Mouse (Mus musculus): ENCODE results near the gene Bnip2. TPM values are rescaled to one million over a fixed set of nuclear protein-coding genes. Genes with fewer than 3 reads are reported as not detected.

Bnip2 gene
- 31.2 and 32.5 TPM in 2 replicates for polyA plus RNA-seq (2012; rRNA removed)

- no peak for DNase-seq (ENCODE audit: low read depth)
Observed at GRCm38 (mm10) chr9:69989303-69990121, at the start of gene Bnip2. Gene Bnip2, plus strand, starts transcription at chr9:69989466.

- no peak for DNase-seq (ENCODE audit: low read depth)
Observed at GRCm38 (mm10) chr9:69940839-69941490, 48.3 kb upstream of the Bnip2 start.

- DNase-seq (ENCODE audit: low read depth), result no peak
Observed at GRCm38 (mm10) chr9:69941556-69941955, 47.7 kb upstream of the Bnip2 start.

- DNase-seq (ENCODE audit: low read depth), result no peak
Observed at GRCm38 (mm10) chr9:69948964-69949363, 40.3 kb upstream of the Bnip2 start.

- DNase-seq (ENCODE audit: low read depth), result no peak
Observed at GRCm38 (mm10) chr9:69949641-69950040, 39.6 kb upstream of the Bnip2 start.

- DNase-seq (ENCODE audit: low read depth), result no peak
Observed at GRCm38 (mm10) chr9:69961007-69961406, 28.3 kb upstream of the Bnip2 start.

- no peak for DNase-seq (ENCODE audit: low read depth)
Observed at GRCm38 (mm10) chr9:69964370-69964769, 24.9 kb upstream of the Bnip2 start.

GRCm38 (mm10) chr9:69985526-69985925, 3.7 kb upstream of the Bnip2 start:
- no peak for DNase-seq (ENCODE audit: low read depth)

- no peak for DNase-seq (ENCODE audit: low read depth)
Observed at GRCm38 (mm10) chr9:69986063-69986462, 3.2 kb upstream of the Bnip2 start.

- DNase-seq (ENCODE audit: low read depth), result no peak
Observed at GRCm38 (mm10) chr9:69986571-69986970, 2.7 kb upstream of the Bnip2 start.

- no peak for DNase-seq (ENCODE audit: low read depth)
Observed at GRCm38 (mm10) chr9:69987579-69987978, 1.7 kb upstream of the Bnip2 start.

- no peak for DNase-seq (ENCODE audit: low read depth)
Observed at GRCm38 (mm10) chr9:69988706-69989302, 462 bp upstream of the Bnip2 start.

GRCm38 (mm10) chr9:69990346-69990745, 1.1 kb downstream of the Bnip2 start:
- DNase-seq (ENCODE audit: low read depth), result no peak

- DNase-seq (ENCODE audit: low read depth), result no peak
Observed at GRCm38 (mm10) chr9:69992841-69993277, 3.6 kb downstream of the Bnip2 start.

GRCm38 (mm10) chr9:69993479-69993878, 4.2 kb downstream of the Bnip2 start:
- no peak for DNase-seq (ENCODE audit: low read depth)

- DNase-seq (ENCODE audit: low read depth), result no peak
Observed at GRCm38 (mm10) chr9:69994547-69994946, 5.3 kb downstream of the Bnip2 start.

GRCm38 (mm10) chr9:69999318-69999717, 10.1 kb downstream of the Bnip2 start:
- DNase-seq (ENCODE audit: low read depth), result no peak

- no peak for DNase-seq (ENCODE audit: low read depth)
Observed at GRCm38 (mm10) chr9:70003516-70003915, 14.2 kb downstream of the Bnip2 start.

- DNase-seq (ENCODE audit: low read depth), result no peak
Observed at GRCm38 (mm10) chr9:70006984-70007383, 17.7 kb downstream of the Bnip2 start.

- no peak for DNase-seq (ENCODE audit: low read depth)
Observed at GRCm38 (mm10) chr9:70007506-70008248, 18.4 kb downstream of the Bnip2 start.

- DNase-seq (ENCODE audit: low read depth), result no peak
Observed at GRCm38 (mm10) chr9:70009754-70010304, 20.6 kb downstream of the Bnip2 start.

Data from gonadal fat pad, adult 2 months (tissue).